Mouse (Mus musculus) mouse trophoblast stem cell (cell line): ENCODE results near the gene Olfr713.

Experiments
- in situ Hi-C, 2 experiments: fragments of 300-500 bp; cut with MseI, MboI; formaldehyde crosslinking; loops; 2 replicates in 1 of 2; 3 replicates in 1 of 2; pipeline ENCODE4 v1.15.1; 2025

The Olfr713 gene

GRCm38 (mm10) chr7:107030874-107031273, at the start of gene Olfr713:
TSS of gene Olfr713 (plus strand) at chr7:107031174.
- in situ Hi-C loops: loop anchor here in 1 of 2 experiments (25.0 kb wide), 2 partner anchors 794 to 1219 kb away; partner anchors contain the start of gene Mrpl17

DNA sequence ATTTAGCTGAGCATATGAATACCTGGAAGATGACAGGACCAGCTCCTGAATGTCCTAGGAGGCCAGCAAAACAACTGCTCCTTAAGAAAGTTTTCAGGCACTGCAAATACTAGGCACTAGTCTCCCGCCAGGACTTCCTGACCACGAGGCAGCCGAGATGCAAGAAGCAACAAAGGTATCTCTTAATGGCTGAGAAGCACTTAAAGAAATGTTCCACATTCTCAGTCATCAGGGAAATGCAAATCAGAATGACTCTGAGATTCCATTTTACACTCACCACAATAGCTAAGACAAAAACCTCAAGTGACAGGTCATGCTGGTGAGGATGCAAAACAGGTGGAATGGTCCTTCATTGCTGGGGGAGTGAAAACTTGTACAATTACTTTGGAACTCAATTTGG, 45.7 kb upstream of the Olfr713 start:
- in situ Hi-C loops: no loop called here

- in situ Hi-C loops: no loop called here
Observed at GRCm38 (mm10) chr7:107000798-107001197, 30.2 kb upstream of the Olfr713 start.

DNA sequence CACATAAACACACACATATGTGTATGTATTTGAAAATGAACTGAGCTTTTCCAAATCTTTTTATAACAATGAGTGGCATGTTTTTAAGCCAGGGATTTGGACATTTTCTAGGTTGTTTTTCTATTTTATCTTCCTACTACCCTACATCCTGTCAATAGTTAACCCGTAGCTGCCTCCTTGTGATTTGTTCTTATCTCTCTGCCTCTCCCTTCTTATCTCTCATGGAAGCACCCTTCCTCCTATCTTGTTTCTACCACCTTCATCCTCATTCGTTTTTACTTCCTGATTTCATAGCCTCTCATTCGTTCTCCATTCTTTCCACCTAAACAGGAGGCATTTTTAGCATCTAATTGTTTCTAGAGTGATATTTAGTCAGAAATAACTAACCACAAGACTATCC, 26.8 kb upstream of the Olfr713 start:
- in situ Hi-C loops: no loop called here

DNA sequence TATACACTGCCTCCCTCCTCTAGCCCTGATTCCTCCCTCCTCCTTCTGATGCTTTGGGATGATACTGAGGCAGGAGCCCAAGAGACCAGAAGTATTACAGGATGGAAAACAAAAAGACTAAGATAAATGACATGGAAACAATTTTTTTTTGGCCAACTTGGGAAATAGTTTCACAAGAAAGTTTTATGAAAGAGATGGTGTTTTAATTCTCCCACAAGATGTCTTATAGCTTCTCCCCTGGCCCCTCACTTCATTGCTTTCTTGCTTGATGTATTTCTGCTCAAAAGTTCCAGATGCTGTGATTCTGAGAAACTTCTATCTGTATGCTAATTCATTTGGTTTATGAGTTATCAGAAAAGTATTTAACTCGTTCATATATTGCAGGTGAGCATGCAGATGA, 25.0 kb upstream of the Olfr713 start, which contains the start of gene Olfr2:
TSS of gene Olfr2 (minus strand) at position 101 of the 400 bp plus-strand sequence.
- in situ Hi-C loops: no loop called here

- in situ Hi-C loops: loop anchor here in 1 of 2 experiments (25.0 kb wide), 2 partner anchors 803 to 1228 kb away; partner anchors contain the start of gene Mrpl17
Observed at GRCm38 (mm10) chr7:107039934-107040563, 9.1 kb downstream of the Olfr713 start.

GRCm38 (mm10) chr7:107043136-107043535, 12.2 kb downstream of the Olfr713 start:
- in situ Hi-C loops: loop anchor here in 1 of 2 experiments (25.0 kb wide), 2 partner anchors 806 to 1231 kb away; partner anchors contain the start of gene Mrpl17

DNA sequence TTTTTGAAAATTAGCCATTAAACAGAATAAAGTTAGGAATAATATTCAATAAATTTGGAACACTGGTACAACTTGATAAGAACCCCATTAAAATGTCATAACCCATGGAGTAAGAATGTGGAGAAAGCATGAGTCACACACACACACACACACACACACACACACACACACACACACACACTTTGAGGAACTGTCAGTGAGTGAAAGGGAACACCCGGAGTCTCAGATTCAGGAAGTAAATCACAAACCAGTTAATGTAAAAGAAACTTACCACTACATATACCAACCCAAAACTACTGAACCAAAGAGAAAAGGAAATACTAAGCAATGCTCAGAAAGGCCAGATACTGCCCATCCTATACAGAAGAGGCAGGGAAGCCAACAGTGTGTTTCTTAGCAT, 13.4 kb downstream of the Olfr713 start:
- in situ Hi-C loops: loop anchor here in 1 of 2 experiments (25.0 kb wide), 2 partner anchors 807 to 1232 kb away; partner anchors contain the start of gene Mrpl17

DNA sequence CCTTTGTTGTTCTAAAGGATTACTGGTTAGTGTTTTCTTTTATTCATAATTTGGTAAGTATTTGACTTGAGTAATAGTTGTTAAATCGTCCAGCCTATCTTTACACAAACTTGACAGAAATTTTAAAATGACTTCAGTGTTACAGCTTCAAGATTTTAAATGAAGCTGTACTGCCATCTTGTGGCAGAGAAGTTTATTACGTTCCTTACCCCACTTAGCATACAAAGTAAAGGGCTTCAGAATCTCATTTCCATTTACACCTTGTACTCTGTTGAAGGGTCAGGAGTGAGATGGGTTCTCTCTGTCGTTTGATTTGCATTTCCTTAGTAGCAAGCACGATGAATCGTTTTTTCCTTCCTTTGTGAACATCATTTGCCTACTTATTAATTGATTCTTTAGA, 14.9 kb downstream of the Olfr713 start:
- in situ Hi-C loops: loop anchor here in 1 of 2 experiments (25.0 kb wide), 2 partner anchors 809 to 1234 kb away; partner anchors contain the start of gene Mrpl17

GRCm38 (mm10) chr7:107047578-107047977, 16.6 kb downstream of the Olfr713 start:
- in situ Hi-C loops: loop anchor here in 1 of 2 experiments (25.0 kb wide), 2 partner anchors 810 to 1235 kb away; partner anchors contain the start of gene Mrpl17

- in situ Hi-C loops: no loop called here
Observed at GRCm38 (mm10) chr7:107070681-107071080, 39.7 kb downstream of the Olfr713 start, which contains the start of gene Olfr714. TSS of gene Olfr714 (plus strand) at chr7:107070981.
